Mouse (Mus musculus): ENCODE measurements around the gene Mapkapk2.

Mapkapk2 gene

GRCm38 (mm10) chr1:131110525-131111106, 13.0 kb upstream of the Mapkapk2 start:
- no peak for DNase-seq (ENCODE audit: low spot score)

- DNase-seq (ENCODE audit: low spot score): no peak
These were observed 10.1 kb upstream of the Mapkapk2 start for GRCm38 (mm10) chr1:131107575-131108308.

DNA sequence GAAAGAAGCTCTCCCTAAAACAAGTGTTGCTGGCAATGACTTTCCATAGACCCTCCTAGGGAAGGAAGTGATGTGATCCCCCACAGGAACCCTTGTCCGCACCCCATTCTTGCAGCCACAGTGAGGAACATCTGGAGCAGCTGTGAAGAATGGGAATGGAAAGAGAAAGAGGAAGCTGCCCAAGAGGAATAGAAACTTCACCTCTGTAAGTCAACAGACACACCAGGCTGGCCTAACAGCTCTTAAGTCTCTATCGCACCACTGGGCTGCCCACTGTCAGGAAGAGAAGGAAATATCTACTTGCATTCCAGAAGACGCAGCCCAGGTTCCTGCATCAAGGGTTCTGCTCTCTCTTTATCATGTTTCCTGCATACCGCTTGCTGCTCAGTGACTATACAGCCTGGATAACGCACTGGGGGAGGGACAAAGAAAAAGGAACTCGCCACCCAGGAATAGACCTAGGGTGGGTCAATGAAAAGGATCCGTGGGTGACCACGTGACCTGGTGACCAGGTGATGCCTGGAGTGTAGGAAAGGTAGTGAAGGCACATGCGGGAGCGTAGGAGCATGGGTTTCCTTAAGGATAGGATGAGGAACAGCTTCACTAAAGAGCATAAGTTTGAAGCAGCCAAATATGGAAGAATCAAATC, 6.3 kb upstream of the Mapkapk2 start:
- DNase-seq (ENCODE audit: low spot score): no peak

DNA sequence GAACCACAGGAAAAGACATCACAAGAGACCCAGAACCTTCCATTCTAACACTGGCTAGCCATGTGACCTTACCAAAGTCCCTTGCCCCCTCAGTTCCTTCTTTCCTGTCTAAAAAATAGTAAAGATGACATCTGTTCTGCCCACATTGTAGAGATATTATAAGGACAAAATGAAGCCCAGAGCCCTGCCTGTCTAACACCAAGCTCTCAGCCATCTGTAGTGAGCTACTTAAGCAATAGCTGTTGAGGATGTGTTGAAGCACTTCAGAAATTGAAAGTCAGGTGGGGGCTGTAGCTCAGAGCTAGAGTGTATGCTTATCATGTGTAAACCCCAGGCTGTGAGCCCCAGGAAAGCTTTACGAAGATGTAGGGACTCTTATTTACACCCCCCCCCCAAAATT, 3.2 kb upstream of the Mapkapk2 start:
- no peak for DNase-seq (ENCODE audit: low spot score)

- peak; percentile 73 for DNase-seq (ENCODE audit: low spot score)
These were observed 575 bp downstream of the Mapkapk2 start for GRCm38 (mm10) chr1:131096803-131097699.

DNA sequence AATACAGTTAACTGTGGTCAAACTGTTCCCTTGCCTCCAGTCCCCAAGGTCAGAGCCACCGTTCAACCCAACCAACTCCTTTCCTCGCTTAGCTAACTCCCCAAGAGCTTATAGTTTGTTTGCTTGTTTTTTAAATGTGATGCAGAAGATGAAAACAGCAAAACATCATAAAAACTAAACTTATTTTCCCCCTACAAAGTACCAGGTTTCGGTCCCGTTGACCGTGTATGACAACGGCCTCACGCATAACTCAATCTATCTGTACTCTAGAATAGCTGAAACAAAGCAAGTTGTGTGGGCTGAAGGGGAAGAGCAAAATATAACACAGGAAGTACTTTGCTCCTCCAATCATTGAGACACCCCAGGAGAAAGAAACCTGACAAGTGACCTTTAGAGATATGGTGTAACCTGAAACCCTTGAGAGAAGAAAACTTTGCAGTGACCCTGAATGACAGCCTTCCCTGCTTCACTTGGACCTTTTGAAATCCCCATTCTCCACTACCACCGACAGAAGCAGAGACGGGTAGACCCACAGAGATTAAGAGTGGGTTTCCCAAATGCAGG, 1.4 kb downstream of the Mapkapk2 start:
- DNase-seq (ENCODE audit: low spot score): no peak

DNA sequence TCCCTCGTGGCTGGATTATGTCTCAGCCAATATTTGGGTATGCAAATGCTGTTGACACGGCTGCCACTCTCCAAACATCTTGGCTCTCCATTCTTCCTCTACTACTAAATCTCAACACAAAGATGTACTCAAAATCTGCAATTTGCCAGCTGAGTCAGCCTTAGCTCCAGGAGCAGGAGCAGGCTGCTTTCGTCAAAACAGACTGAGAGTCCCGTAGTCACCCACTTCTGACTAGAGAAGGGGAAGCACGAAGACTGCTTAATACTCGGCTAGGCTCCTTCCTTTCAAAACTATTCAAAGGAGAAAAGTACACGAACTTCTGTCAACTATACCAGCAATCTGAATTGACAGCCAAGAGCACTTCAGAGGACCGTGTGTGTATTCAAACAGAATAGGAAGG, 2.1 kb downstream of the Mapkapk2 start:
- no peak for DNase-seq (ENCODE audit: low spot score)

DNA sequence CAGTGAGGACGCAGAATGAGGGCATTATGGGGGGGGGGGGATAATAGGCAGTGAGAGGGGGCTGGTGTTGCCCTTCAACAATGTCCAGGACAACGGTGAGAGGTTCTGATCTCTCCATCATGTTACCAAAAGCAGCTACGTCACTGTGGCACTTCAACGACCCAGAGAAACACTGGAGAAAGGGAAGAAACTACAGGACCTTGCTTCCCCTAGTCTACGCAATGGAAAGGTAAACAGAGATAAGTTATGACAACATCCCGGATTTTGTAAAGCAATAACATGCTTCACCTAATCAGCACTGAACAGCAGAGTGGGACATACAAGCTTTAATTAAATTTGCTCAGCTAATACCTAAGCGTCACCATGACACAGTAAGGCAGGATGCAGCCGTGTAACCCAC, 3.7 kb downstream of the Mapkapk2 start:
- DNase-seq (ENCODE audit: low spot score): no peak

DNA sequence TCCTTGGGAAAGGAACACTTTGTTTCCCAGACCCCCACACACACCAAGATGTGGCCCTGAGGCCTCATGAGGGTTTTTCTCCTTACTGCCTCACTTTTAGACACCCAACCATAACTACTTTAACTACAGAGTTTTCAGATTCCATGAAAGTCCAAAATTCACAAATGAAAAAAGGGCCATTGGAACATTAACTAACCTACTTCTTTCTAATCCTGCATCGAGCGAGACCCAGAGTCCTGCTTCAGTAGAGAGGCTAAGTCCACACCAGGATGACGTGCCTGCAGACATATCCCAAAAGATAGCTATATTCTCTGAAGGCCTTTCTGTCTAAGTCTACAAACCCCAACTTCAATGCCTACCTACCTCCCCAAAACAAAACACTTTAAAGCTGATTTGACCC, 4.8 kb downstream of the Mapkapk2 start:
- DNase-seq (ENCODE audit: low spot score): no peak

- DNase-seq (ENCODE audit: low spot score): no peak
These were observed 5.5 kb downstream of the Mapkapk2 start for GRCm38 (mm10) chr1:131092173-131092572.

GRCm38 (mm10) chr1:131091481-131091880, 6.1 kb downstream of the Mapkapk2 start:
- DNase-seq (ENCODE audit: low spot score): no peak

GRCm38 (mm10) chr1:131090877-131091276, 6.7 kb downstream of the Mapkapk2 start:
- DNase-seq (ENCODE audit: low spot score): no peak

GRCm38 (mm10) chr1:131090261-131090660, 7.4 kb downstream of the Mapkapk2 start:
- no peak for DNase-seq (ENCODE audit: low spot score)

- DNase-seq (ENCODE audit: low spot score): no peak
These were observed 8.0 kb downstream of the Mapkapk2 start for GRCm38 (mm10) chr1:131089525-131090127.

- DNase-seq (ENCODE audit: low spot score): no peak
These were observed 9.1 kb downstream of the Mapkapk2 start for GRCm38 (mm10) chr1:131088547-131088946.

GRCm38 (mm10) chr1:131086907-131087306, 10.7 kb downstream of the Mapkapk2 start:
- no peak for DNase-seq (ENCODE audit: low spot score)

GRCm38 (mm10) chr1:131085957-131086739, 11.5 kb downstream of the Mapkapk2 start:
- no peak for DNase-seq (ENCODE audit: low spot score)

- DNase-seq (ENCODE audit: low spot score): no peak
These were observed 12.4 kb downstream of the Mapkapk2 start for GRCm38 (mm10) chr1:131085272-131085671.

DNA sequence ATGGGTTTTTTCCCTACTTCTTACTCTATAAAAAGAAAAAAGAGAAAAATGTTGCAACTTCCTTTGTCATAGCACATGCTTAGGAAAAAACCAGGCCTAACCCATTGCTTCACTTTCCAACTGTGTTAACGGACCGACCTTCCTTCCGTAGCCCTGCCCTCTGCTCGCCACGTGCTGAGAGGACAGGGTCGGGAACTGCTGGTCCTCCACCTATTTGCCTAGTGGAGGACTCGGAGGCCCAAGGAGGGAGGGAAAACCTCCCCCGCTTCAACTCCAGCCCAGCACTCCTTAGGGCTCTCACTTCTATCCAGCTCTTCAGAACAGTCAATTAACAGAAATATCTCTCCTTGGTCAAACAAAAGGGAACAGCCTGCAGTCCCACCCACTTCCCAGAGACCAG, 13.3 kb downstream of the Mapkapk2 start:
- no peak for DNase-seq (ENCODE audit: low spot score)

- DNase-seq (ENCODE audit: low spot score): no peak
These were observed 14.0 kb downstream of the Mapkapk2 start for GRCm38 (mm10) chr1:131083609-131084008.

GRCm38 (mm10) chr1:131083122-131083521, 14.5 kb downstream of the Mapkapk2 start:
- DNase-seq (ENCODE audit: low spot score): no peak

All from retina, embryonic 14.5 days (tissue).